Mouse (Mus musculus) CD8-positive naive resting alpha-beta T cell, adult 2 months (primary cell): ENCODE measurements around the gene Gm9887.

Source experiments
- DNase-seq, 2 experiments: peaks; one replicate each; pipeline ENCODE4 v3.0.0; 2022; ENCODE audit warnings: low read depth in 2 of 2, low spot score in 2 of 2

Gene Gm9887

GRCm38 (mm10) chr12:69360997-69361899 lies 11.0 kb downstream of the Gm9887 start:
- DNase-seq = peak; percentile 100

- DNase-seq = peak; percentile 76 to 78
Observed at GRCm38 (mm10) chr12:69360655-69360996, 11.6 kb downstream of the Gm9887 start.

DNA sequence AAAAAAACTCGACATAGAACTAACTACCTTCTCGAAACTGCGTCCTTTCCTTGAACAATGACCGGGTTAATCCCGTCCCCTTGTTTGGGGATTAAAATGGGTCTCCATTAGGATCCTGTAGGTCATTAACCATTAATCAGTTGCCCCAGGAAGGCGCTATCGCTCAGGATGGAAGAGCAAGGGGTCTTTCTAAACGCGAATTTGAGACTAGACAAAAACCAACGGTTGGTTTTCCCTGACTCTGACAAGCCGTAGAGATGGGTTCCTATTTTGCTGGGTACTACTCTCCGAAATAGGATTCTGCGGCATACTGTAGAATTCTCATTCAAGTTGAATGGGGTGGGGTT lies 15.0 kb downstream of the Gm9887 start:
- DNase-seq = no peak

DNA sequence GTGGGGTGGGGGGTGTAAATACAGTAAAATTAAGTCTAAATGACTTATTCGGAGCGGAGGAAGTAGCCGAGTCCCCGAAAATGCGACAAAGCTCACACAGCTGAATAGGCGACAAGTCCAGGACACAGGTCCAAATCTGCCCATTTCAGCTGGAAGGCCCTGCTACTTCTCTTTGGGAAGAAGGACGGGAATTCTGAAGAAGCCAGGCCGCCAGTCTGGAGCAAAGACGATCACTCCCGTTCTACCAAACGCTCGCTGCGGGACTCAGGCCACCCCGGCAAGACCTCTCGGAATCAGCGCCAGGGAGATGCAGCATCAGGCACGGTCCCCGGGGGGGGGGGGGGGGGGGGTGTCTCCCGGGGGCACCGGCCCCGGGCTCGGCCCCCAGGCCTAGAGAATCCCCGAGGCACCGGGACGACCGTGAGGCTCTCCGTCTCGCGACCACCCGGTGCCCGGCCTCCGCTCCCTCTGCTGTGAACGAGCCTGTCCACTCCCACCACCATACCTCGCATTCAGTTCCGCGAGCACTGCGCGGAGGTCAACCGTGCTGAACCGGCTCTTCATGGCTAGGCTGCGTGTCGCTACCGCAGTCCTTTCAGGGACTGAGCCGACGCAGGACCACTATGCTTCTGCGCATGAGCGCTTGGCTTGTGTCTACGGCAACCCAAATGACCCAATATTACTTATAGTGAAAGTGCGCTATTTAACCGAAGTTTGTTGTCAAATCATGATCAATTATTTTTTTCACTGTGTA lies 15.5 kb downstream of the Gm9887 start, which contains the start of gene Nemf:
TSS of gene Nemf (minus strand) at position 620 of the 754 bp plus-strand sequence.
- peak; percentile 60 to 73 for DNase-seq

- DNase-seq = no peak
Observed at GRCm38 (mm10) chr12:69351685-69352084, 20.6 kb downstream of the Gm9887 start.

DNA sequence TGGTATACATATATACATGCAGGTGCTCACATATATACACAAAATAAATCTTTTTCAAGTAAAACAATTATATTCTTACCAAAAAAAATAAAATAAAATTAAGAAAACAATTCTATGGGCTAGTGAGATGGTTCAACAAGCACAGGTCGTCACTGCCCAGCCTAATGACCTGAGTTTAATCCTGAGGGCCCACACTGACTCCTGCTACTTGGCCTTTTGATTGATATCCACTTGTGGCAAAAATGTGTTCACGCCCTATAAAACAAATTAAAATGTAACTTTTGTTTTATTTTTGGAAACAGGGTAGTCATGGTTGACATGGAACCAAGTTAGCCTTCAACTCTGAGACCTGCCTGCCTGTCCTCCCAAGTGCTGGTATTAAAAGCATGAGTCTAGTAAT lies 22.3 kb downstream of the Gm9887 start:
- DNase-seq = no peak

DNA sequence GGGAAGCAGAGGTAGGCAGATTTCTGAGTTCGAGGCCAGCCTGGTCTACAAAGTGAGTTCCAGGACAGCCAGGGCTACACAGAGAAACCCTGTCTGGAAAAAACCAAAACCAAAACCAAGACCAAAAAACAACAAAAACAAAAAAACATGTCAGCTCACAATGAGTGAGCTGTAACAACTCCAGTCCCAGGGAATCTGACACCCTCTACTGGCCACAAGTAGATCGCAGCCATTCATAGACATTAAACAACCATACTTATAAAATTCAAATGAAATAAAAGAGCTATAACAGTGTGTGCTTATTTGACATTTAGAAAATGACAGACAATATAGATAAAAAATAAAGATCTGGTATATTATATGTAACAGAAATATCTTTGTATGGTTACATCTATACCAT lies 38.7 kb downstream of the Gm9887 start:
- peak; percentile 15 to 59 for DNase-seq

- no peak for DNase-seq
Observed at GRCm38 (mm10) chr12:69332147-69332546, 40.1 kb downstream of the Gm9887 start.

- DNase-seq = no peak
Observed at GRCm38 (mm10) chr12:69331187-69331586, 41.1 kb downstream of the Gm9887 start.
